ENCODE assay signal across 26 mouse cellular contexts in genomic region chr10:100498309-100498708, GRCm38 (mm10). TPM values are rescaled to one million over a fixed set of nuclear protein-coding genes. Genes with fewer than 3 reads are reported as not detected.
DNase-seq lines count a peak whose midpoint lies in the region; ATAC-seq and TF ChIP-seq lines count a peak whose summit lies in the region.
"Had no signal": no experiment of that assay in that cellular context is flagged by ENCODE, and none has a peak within 500 bp of the region (broad histone marks: within the 10 kb centered on the region; RNA-seq: fewer than 3 reads in every experiment).

No protein-coding gene starts in this region.

- peaks cover 80% of the 10 kb centered on the region for H3K36me3 ChIP-seq in erythroblast, embryonic 14.5 days (ENCODE audit: control insufficient read depth)
- peaks cover 11% of the 10 kb centered on the region for H3K36me3 ChIP-seq in liver, embryonic 14.5 days (replicated peaks; ENCODE audit: control insufficient read depth, insufficient read depth, low read depth)

- peak; percentile 93 for DNase-seq in c-Kit-positive CD71-positive TER-119-negative erythroid progenitor cells, embryonic 14.5 days (ENCODE audit: low read depth)
- peak; percentile 80 to 85 (median 80) for DNase-seq in liver, embryonic 14.5 days (ENCODE audit: low read depth in 3 of 3, low spot score in 3 of 3)
- DNase-seq in layer of hippocampus, adult 8-10 months (ENCODE audit: low spot score in 2 of 2) = no peak
- no peak for DNase-seq in right cerebral cortex, postnatal 36 days (ENCODE audit: low spot score in 2 of 2)
- no peak for DNase-seq in heart, adult 11 months
- no peak for DNase-seq in urinary bladder, adult 18-20 months (ENCODE audit: low spot score in 2 of 2)
- DNase-seq: adrenal gland, postnatal 14 days; cerebellum, adult 11 months; cerebellum, adult 9-11 months; gastrocnemius, adult 2 months; heart, postnatal 14 days; kidney, adult 18-20 months; kidney, postnatal 10 days; lung, adult 2 months; retina, postnatal 1 day; right cerebral cortex, postnatal 25 days had no signal

- ATAC-seq in liver, embryonic 14.5 days (ENCODE audit: insufficient read depth) = peak; percentile 99
- peak; percentile 99 for ATAC-seq in megakaryocyte-erythroid progenitor cell, adult 5-6 weeks (replicated peaks; ENCODE audit: low FRiP score, low TSS enrichment, poor library complexity, severe bottlenecking)
- ATAC-seq: forebrain, embryonic 13.5 days; midbrain, embryonic 16.5 days had no signal

- peak overlapping the region; percentile 1 for H3K4me3 ChIP-seq in erythroblast, embryonic 14.5 days (replicated peaks)
- no peak overlapping the region for H3K4me3 ChIP-seq in liver, embryonic 14.5 days (ENCODE audit: insufficient read depth in 1 of 2, low read depth in 2 of 2, low read length in 2 of 2)
- H3K4me3 ChIP-seq: embryonic facial prominence, embryonic 10.5 days; forebrain, embryonic 13.5 days; gastrocnemius, adult 2 months; heart, embryonic 13.5 days; hindbrain, embryonic 13.5 days; limb, embryonic 12.5 days; myocyte; neural tube, embryonic 13.5 days had no signal

- H3K27ac ChIP-seq in liver, embryonic 14.5 days = peak overlapping the region; percentile 77
- H3K27ac ChIP-seq: embryonic facial prominence, embryonic 10.5 days; forebrain, embryonic 13.5 days; gastrocnemius, adult 2 months; heart, embryonic 13.5 days; hindbrain, embryonic 13.5 days; limb, embryonic 12.5 days; neural tube, embryonic 13.5 days had no signal

- peak overlapping the region; percentile 36 for H3K4me2 ChIP-seq in liver, embryonic 14.5 days (ENCODE audit: low read depth)
- H3K4me2 ChIP-seq: forebrain, embryonic 13.5 days; heart, embryonic 13.5 days; hindbrain, embryonic 13.5 days; limb, embryonic 12.5 days; neural tube, embryonic 13.5 days had no signal

- peak; percentile 95 for TF ChIP-seq EP300 in liver, embryonic 14.5 days (IDR thresholded peaks at IDR 0.05; ENCODE audit: low read depth)

- 0 out of 2 replicates have a peak overlapping the region, but pooled peaks have one; percentile 5 for H3K9ac ChIP-seq in liver, embryonic 14.5 days (replicated peaks)
- H3K9ac ChIP-seq: forebrain, embryonic 13.5 days; heart, embryonic 13.5 days; hindbrain, embryonic 13.5 days; limb, embryonic 12.5 days; neural tube, embryonic 13.5 days had no signal

- no peaks in the 10 kb centered on the region for H3K9me3 ChIP-seq in erythroblast, embryonic 14.5 days (ENCODE audit: control insufficient read depth, low read length)
- H3K9me3 ChIP-seq in liver, embryonic 14.5 days (ENCODE audit: control insufficient read depth, low read length) = no peaks in the 10 kb centered on the region
- H3K9me3 ChIP-seq: embryonic facial prominence, embryonic 10.5 days; forebrain, embryonic 13.5 days; heart, embryonic 13.5 days; hindbrain, embryonic 13.5 days; limb, embryonic 12.5 days; neural tube, embryonic 13.5 days had no signal

- WGBS in liver, embryonic 14.5 days (ENCODE audit: insufficient replicate concordance) = 14% methylated on average over 3 of the region's 3 CpGs

- H3K27me3 ChIP-seq in erythroblast, embryonic 14.5 days (ENCODE audit: control insufficient read depth) = no peaks in the 10 kb centered on the region
- H3K27me3 ChIP-seq in liver, embryonic 14.5 days (ENCODE audit: control insufficient read depth, insufficient read depth, low read length) = no peaks in the 10 kb centered on the region
- H3K27me3 ChIP-seq: forebrain, embryonic 13.5 days; heart, embryonic 13.5 days; hindbrain, embryonic 13.5 days; limb, embryonic 12.5 days; neural tube, embryonic 13.5 days had no signal

- peak; percentile 54 for TF ChIP-seq CTCF in liver, embryonic 14.5 days (IDR thresholded peaks at IDR 0.05; ENCODE audit: low read depth)

- peaks cover 24% of the 10 kb centered on the region for H3K4me1 ChIP-seq in erythroblast, embryonic 14.5 days (ENCODE audit: control insufficient read depth)
- peaks cover 12 to 14% of the 10 kb centered on the region in 2 experiments for H3K4me1 ChIP-seq in liver, embryonic 14.5 days (replicated peaks; ENCODE audit: control insufficient read depth in 2 of 2, insufficient read depth in 2 of 2, low read length in 1 of 2)
- H3K4me1 ChIP-seq: embryonic facial prominence, embryonic 10.5 days; forebrain, embryonic 13.5 days; heart, embryonic 13.5 days; hindbrain, embryonic 13.5 days; limb, embryonic 12.5 days; neural tube, embryonic 13.5 days had no signal

RNA-seq across cellular contexts. Expression of gene Cep290, which starts 11.0 kb away (rescaled TPM):
- polyA plus RNA-seq in erythroblast, embryonic 14.5 days (2012) = 0.08 and 0.27 TPM in 2 replicates
- polyA plus RNA-seq in liver, embryonic 14.5 days (2012; rRNA removed) = 1.4 and 3.2 TPM in 2 replicates
- polyA plus RNA-seq in liver, embryonic 14.5 days (2014; fragmentation: Nextera tagmentation; extraction: Ambion mirVana) = 2.9 and 3.6 TPM in 2 replicates
- total RNA-seq in megakaryocyte-erythroid progenitor cell, adult 5-6 weeks (2014; fragmentation: Nextera tagmentation) = 24.8 and 43.7 TPM in 2 replicates
- total RNA-seq in megakaryocyte-erythroid progenitor cell, adult 5-6 weeks (2017) = 23.8 and 26.2 TPM in 2 replicates
- 10 to 100 TPM; 14.0 to 16.3 (median 14.6) TPM for total RNA-seq in layer of hippocampus, adult 8-10 months (2022)

RNA-seq across cellular contexts. Expression of gene Tmtc3, which starts 11.2 kb away (rescaled TPM):
- polyA plus RNA-seq in erythroblast, embryonic 14.5 days (2012) = 0.02 and 0.13 TPM in 2 replicates
- 3.0 and 3.4 TPM in 2 replicates for polyA plus RNA-seq in liver, embryonic 14.5 days (2012; rRNA removed)
- polyA plus RNA-seq in liver, embryonic 14.5 days (2014; fragmentation: Nextera tagmentation; extraction: Ambion mirVana) = 5.7 and 6.8 TPM in 2 replicates
- total RNA-seq in megakaryocyte-erythroid progenitor cell, adult 5-6 weeks (2014; fragmentation: Nextera tagmentation) = 15.4 and 32.2 TPM in 2 replicates
- total RNA-seq in megakaryocyte-erythroid progenitor cell, adult 5-6 weeks (2017) = 6.6 and 7.9 TPM in 2 replicates
- 10 to 100 TPM; 10.2 to 15.6 (median 12.9) TPM for total RNA-seq in layer of hippocampus, adult 8-10 months (2022)

Comparison
In these comparisons a context has a peak if more than half of its experiments do, and no peak if none do; other contexts are left out.
1. DNase-seq: peak in c-Kit-positive CD71-positive TER-119-negative erythroid progenitor cells, embryonic 14.5 days (single experiment) and liver, embryonic 14.5 days (3 of 3); none in layer of hippocampus, adult 8-10 months (0 of 2), right cerebral cortex, postnatal 36 days (0 of 2), heart, adult 11 months (single experiment) and urinary bladder, adult 18-20 months (0 of 2).